Comparison of ENCODE assay signal across 8 mouse cellular contexts in the genomic region with DNA sequence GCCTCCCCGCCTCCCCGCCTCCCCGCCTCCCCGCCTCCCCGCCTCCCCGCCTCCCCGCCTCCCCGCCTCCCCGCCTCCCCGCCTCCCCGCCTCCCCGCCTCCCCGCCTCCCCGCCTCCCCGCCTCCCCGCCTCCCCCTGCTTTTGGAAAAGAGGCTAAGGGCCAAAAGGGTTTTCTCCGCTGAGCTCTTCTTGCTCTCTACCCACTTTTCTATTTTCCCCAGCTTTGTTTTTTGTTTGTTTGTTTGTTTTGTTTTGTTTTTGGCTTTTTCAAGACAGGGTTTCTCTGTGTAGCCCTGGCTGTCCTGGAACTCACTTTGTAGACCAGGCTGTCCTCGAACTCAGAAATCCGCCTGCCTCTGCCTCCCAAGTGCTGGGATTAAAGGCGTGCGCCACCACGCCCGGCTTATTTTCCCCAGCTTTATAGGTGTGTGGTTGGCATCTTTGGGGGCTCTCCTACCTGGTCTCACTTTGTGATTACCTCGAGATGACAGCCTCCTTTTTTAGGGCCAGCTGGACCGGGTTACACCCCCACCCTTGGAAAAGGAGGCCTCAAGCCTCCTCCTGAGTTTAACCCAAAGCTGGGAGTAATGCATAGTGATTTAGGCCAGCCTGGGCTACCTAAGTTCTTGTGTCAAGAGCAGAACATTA. TPM values are rescaled to one million over a fixed set of nuclear protein-coding genes. Genes with fewer than 3 reads are reported as not detected.
DNase-seq lines count a peak whose midpoint lies in the region; ATAC-seq lines count a peak whose summit lies in the region.
"Not testable (repeated sequence)": the region's sequence is repeated elsewhere in the genome, so short reads cannot be mapped to it uniquely, and the experiment has no call there.

No protein-coding gene starts in this region.

- not testable (repeated sequence) for H3K9ac ChIP-seq in intestine, embryonic 14.5 days (ENCODE audit: low read length); limb, embryonic 13.5 days; midbrain, embryonic 11.5 days (ENCODE audit: low read length)

- H3K36me3 ChIP-seq in embryonic facial prominence, embryonic 10.5 days (replicated peaks); intestine, embryonic 14.5 days (ENCODE audit: control insufficient read depth, insufficient read depth, low read length); limb, embryonic 13.5 days; midbrain, embryonic 11.5 days (ENCODE audit: control insufficient read depth, insufficient read depth, low read length): not testable (repeated sequence)

- not testable (repeated sequence) for H3K4me3 ChIP-seq in embryonic facial prominence, embryonic 10.5 days; intestine, embryonic 14.5 days (ENCODE audit: low read depth, low read length); limb, embryonic 13.5 days; midbrain, embryonic 11.5 days (ENCODE audit: low read depth, low read length)

- peaks cover 15% of the 10 kb centered on the region for H3K27me3 ChIP-seq in embryonic facial prominence, embryonic 10.5 days (replicated peaks; ENCODE audit: low read depth, poor library complexity, severe bottlenecking)
- H3K27me3 ChIP-seq in intestine, embryonic 14.5 days (replicated peaks; ENCODE audit: control insufficient read depth, insufficient read depth, low read length); limb, embryonic 13.5 days; midbrain, embryonic 11.5 days (ENCODE audit: control insufficient read depth, insufficient read depth, low read length): not testable (repeated sequence)

- ATAC-seq in intestine, embryonic 14.5 days (replicated peaks; ENCODE audit: low FRiP score, low TSS enrichment, low read depth) = peak; percentile 68; the same call in 1 of the 2 replicates
- peak; percentile 45; the same call in 1 of the 2 replicates for ATAC-seq in limb, embryonic 13.5 days (ENCODE audit: low FRiP score, low read depth)
- ATAC-seq in midbrain, embryonic 11.5 days (ENCODE audit: low FRiP score) = peak; percentile 75

- not testable (repeated sequence) for H3K4me2 ChIP-seq in intestine, embryonic 14.5 days (ENCODE audit: low read length); limb, embryonic 13.5 days (replicated peaks); midbrain, embryonic 11.5 days

- not testable (repeated sequence) for H3K27ac ChIP-seq in embryonic facial prominence, embryonic 10.5 days (replicated peaks); intestine, embryonic 14.5 days (ENCODE audit: low read depth); limb, embryonic 13.5 days; midbrain, embryonic 11.5 days (ENCODE audit: low read depth, low read length)

- H3K9me3 ChIP-seq in embryonic facial prominence, embryonic 10.5 days; intestine, embryonic 14.5 days (ENCODE audit: control insufficient read depth, low read length); limb, embryonic 13.5 days; midbrain, embryonic 11.5 days (ENCODE audit: control insufficient read depth, low read length): not testable (repeated sequence)

- peak; percentile 19 for DNase-seq in 416B (ENCODE audit: low read depth)
- DNase-seq in brain, adult 2 months (ENCODE audit: low read depth, low spot score) = peak; percentile 7
- DNase-seq in embryonic facial prominence, embryonic 10.5 days (ENCODE audit: low spot score) = peak; percentile 16
- peak; percentile 6 for DNase-seq in gastrocnemius, postnatal 10 days
- not testable (repeated sequence) for DNase-seq in intestine, embryonic 14.5 days (ENCODE audit: low spot score)
- DNase-seq in midbrain, embryonic 11.5 days (ENCODE audit: low spot score, missing footprints) = peak; percentile 82
- peak; percentile 51 for DNase-seq in retina, postnatal 1 day

- H3K4me1 ChIP-seq in embryonic facial prominence, embryonic 10.5 days; intestine, embryonic 14.5 days (replicated peaks; ENCODE audit: control insufficient read depth, insufficient read depth, low read length); limb, embryonic 13.5 days; midbrain, embryonic 11.5 days (ENCODE audit: control insufficient read depth, insufficient read depth, low read length): not testable (repeated sequence)

- 62% methylated on average over 12 of the region's 25 CpGs for WGBS in embryonic facial prominence, embryonic 10.5 days
- 78% methylated on average over 9 of the region's 25 CpGs for whole genome bisulfite sequencing in intestine, embryonic 14.5 days
- 70% methylated on average over 9 of the region's 25 CpGs for WGBS in limb, embryonic 13.5 days
- WGBS in midbrain, embryonic 11.5 days = 81% methylated on average over 8 of the region's 25 CpGs

RNA-seq across cellular contexts. Expression of gene Syap1, which starts 0.5 kb away (rescaled TPM):
- 24.9 and 28.6 TPM in 2 replicates for polyA plus RNA-seq in embryonic facial prominence, embryonic 10.5 days (2016; fragmentation: Nextera tagmentation; extraction: Ambion mirVana)
- total RNA-seq in gastrocnemius, postnatal 10 days (2021) = 10 to 100 TPM; 32.4 to 34.2 TPM
- polyA plus RNA-seq in intestine, embryonic 14.5 days (2014; fragmentation: Nextera tagmentation; extraction: Ambion mirVana) = 35.7 and 36.3 TPM in 2 replicates
- 43.5 and 44.7 TPM in 2 replicates for polyA plus RNA-seq in limb, embryonic 13.5 days (2015; fragmentation: Nextera tagmentation; extraction: Ambion mirVana)
- 39.5 and 43.0 TPM in 2 replicates for polyA plus RNA-seq in midbrain, embryonic 11.5 days (2014; fragmentation: Nextera tagmentation; extraction: Ambion mirVana)

RNA-seq across cellular contexts. Expression of gene Ctps2, which starts 12.3 kb away (rescaled TPM):
- 69.2 and 77.9 TPM in 2 replicates for polyA plus RNA-seq in embryonic facial prominence, embryonic 10.5 days (2016; fragmentation: Nextera tagmentation; extraction: Ambion mirVana)
- 10 to 100 TPM; 12.9 to 14.3 TPM for total RNA-seq in gastrocnemius, postnatal 10 days (2021)
- polyA plus RNA-seq in intestine, embryonic 14.5 days (2014; fragmentation: Nextera tagmentation; extraction: Ambion mirVana) = 90.0 and 103 TPM in 2 replicates
- polyA plus RNA-seq in limb, embryonic 13.5 days (2015; fragmentation: Nextera tagmentation; extraction: Ambion mirVana) = 111 and 116 TPM in 2 replicates
- polyA plus RNA-seq in midbrain, embryonic 11.5 days (2014; fragmentation: Nextera tagmentation; extraction: Ambion mirVana) = 86.1 and 101 TPM in 2 replicates

RNA-seq across cellular contexts. Expression of gene Txlng, which starts 59.4 kb away (rescaled TPM):
- polyA plus RNA-seq in embryonic facial prominence, embryonic 10.5 days (2016; fragmentation: Nextera tagmentation; extraction: Ambion mirVana) = 17.0 and 17.4 TPM in 2 replicates
- 1 to 10 TPM; 7.4 to 8.2 TPM for total RNA-seq in gastrocnemius, postnatal 10 days (2021)
- 14.0 and 16.2 TPM in 2 replicates for polyA plus RNA-seq in intestine, embryonic 14.5 days (2014; fragmentation: Nextera tagmentation; extraction: Ambion mirVana)
- polyA plus RNA-seq in limb, embryonic 13.5 days (2015; fragmentation: Nextera tagmentation; extraction: Ambion mirVana) = 16.1 and 16.6 TPM in 2 replicates
- 18.1 and 18.8 TPM in 2 replicates for polyA plus RNA-seq in midbrain, embryonic 11.5 days (2014; fragmentation: Nextera tagmentation; extraction: Ambion mirVana)
